Mouse (Mus musculus) embryo, embryonic 9.5 days (tissue): ENCODE data around the gene Arhgef28.

Experiments used
- DNase-seq: peaks from one replicate; pipeline ENCODE4 v3.0.0-alpha.2; 2017; ENCODE audit errors: extremely low spot score

Gene Arhgef28

GRCm38 (mm10) chr13:98015981-98016922 is 190.0 kb downstream of the Arhgef28 start:
- peak; percentile 60 for DNase-seq

- DNase-seq = no peak
Observed at GRCm38 (mm10) chr13:98014892-98015291, 191.3 kb downstream of the Arhgef28 start.

DNA sequence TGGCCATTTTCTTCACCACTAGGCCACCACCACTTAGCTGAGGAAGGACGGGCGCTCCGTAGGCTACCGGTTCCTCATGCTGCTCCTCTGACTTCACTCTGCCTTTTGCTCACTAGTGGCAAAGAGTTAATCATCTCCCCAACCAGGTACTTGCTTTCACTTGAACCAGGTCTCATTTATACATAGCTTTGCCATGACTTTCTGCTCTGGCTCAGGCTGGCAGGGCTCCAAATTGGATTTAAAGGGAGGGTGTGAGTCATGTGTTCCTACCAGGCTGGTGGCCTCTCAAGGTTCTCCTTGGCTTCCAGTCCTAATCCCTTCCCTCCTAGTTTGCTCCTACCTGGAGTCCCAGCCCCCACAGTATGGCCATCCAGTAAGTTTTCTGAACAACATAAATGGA is 192.5 kb downstream of the Arhgef28 start:
- DNase-seq = no peak

DNA sequence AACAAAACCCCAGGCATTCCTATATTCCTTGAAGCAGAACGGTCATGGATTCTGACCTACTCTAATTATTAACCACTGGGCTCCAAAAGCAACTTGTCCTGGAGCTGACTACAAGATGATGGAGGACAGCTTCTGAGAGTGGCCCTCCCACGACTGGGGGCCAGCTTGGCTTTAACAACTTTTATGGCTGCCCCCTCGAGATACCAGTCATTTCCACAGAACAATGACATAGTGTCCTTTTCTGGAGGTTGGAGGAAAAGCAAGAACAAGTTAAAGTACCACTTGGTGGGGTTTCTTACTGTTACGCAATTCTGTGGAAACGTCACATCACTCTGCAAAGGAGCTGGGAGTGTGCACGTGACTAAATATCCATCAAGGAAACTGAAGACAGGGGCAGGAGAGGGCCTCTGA is 194.3 kb downstream of the Arhgef28 start:
- DNase-seq = no peak

DNA sequence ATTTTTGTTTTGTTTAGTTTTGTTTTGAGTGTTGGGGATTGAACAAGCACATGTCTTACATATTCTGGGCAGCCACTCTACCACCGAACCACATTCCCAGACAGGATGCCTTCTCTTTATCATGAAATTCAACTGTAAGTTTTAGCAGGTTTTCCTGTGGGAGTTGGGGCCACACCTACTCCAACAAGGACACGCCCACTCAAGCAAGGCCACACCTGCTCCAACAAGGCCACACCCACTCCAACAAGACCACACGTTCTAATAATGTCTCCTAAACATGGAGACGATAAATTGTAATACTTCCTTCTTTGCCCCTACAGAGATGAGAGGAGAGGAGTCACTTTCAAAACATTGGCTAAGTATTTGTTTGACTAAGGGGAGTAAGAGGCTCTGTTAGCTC is 197.2 kb downstream of the Arhgef28 start:
- DNase-seq = no peak

DNA sequence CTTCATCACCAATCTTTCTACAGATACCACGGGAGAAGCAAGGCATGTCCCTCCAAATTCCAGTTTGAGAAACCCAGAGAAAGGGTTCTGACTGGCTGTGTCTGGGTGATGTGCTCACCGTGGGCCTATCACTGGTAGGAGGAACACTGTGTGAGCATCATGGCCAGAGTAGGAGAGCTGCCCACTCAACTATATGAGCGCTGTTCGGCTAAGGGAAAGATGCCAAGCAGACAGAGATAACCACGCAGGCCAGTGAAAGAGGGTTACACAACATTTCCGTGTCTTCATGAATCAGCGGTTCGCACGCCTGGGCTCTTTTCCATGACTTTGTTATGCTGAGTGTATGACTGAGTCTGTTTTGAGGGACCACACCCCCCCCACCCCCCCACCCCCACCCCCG is 197.7 kb downstream of the Arhgef28 start:
- DNase-seq = no peak

DNA sequence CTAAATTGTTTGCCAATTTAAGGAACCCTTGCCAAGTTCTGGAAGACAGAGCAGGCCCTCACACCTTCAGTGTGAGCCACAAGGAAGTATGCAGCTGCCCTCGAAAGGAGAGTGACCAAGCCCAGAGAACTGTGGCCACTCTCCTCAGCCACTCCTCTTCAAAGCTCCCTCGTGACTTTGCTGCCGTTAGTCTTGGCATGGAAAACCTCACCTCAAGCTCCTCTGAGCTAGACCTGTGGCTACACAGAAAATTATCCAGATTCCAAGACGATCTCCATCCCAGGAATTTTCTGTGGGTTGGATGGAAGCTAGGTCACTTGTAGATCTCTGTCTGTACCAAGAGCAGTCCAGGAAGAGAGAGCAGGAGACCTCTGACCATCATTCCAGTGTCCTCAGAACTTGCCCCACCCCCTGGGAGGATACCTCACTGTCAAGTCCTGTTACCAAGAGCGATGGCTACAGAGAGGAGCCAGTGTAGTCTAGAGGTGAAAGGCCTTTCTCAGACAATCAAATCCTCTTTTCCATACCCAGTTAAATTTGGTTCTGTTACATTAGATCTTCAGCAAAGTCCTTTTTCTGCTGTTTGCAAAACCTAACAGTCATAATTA is 200.5 kb downstream of the Arhgef28 start:
- DNase-seq = no peak

GRCm38 (mm10) chr13:98004647-98005414 is 201.4 kb downstream of the Arhgef28 start:
- no peak for DNase-seq

DNA sequence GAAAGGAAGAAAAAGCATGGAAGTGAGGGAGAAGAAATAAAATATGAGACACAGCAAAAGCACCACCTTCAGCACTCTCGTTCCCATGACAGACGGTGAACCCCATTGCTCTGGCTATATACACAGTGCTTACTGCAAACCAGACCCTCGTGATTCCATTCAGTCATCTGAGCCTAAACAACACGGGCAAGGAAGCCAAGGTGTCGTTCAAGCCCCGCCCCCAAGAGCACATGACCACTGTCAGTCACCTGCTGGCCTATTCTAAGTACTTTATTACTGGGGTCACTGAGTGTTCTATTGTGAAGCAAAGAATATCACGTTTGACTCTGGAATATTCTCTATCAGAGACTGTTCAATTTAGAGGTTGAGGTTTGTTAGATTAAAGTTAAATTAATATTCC is 202.5 kb downstream of the Arhgef28 start:
- DNase-seq = no peak

- DNase-seq = no peak
Observed at GRCm38 (mm10) chr13:98002598-98002997, 203.6 kb downstream of the Arhgef28 start.

DNA sequence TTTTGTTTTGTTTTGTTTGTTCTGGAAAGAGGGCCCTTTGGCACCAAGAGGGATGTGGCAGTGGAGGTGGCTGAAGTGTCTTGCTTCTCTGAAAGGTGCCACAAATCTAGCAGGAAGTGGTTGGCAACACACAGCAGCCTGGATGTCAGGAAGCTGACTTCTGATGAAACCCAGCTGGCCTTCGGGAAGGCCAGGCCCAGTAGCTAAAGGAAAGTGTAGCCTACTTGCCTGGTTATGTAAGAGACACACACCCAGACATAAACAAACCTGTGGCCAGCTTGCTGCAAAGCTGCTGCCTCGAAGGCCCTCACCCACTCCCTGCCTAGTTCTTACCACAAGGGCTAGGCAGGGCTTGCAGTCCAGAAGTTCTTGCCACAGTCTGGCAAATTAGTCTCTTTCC is 204.1 kb downstream of the Arhgef28 start:
- no peak for DNase-seq

DNA sequence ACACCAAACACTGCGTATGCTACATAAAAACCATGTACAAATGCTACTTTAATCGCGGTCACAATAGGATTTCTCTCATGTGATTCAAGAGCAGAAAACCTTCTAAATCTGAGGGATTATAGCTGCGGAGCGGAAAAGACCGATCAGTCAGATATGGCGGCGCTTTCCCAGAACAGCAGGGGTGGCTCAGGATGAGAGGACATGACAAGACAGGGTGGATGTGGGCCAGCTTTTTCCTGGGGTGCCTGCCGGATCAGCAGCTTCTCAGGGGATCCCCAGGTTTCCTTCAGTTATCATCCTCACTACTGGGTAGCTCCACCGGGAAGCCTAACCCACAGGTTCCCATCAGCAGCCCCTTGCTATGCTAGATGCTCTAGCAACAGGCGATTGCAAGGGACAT is 204.5 kb downstream of the Arhgef28 start:
- DNase-seq = no peak

- DNase-seq = no peak
Observed at GRCm38 (mm10) chr13:98000841-98001240, 205.4 kb downstream of the Arhgef28 start.

GRCm38 (mm10) chr13:97999130-97999529 is 207.1 kb downstream of the Arhgef28 start:
- DNase-seq = no peak

DNA sequence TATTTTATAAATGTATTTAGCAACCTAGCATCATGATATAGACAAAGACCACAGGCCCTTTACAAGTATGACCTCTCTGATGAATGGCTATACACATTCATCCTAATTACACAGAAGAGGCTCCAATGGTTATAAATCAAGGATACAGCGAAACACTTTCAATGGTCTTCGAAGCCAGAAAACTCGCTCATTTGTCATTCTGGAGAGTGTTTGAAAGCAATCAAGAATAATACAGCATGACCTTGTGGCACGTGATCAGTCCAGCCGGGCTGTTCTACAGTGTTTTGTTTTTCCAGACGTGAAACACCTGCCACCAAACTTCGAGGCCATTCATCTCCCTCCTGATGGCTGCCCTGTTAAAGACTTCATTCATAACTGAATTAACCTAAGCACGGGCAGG is 207.7 kb downstream of the Arhgef28 start:
- DNase-seq = no peak

DNA sequence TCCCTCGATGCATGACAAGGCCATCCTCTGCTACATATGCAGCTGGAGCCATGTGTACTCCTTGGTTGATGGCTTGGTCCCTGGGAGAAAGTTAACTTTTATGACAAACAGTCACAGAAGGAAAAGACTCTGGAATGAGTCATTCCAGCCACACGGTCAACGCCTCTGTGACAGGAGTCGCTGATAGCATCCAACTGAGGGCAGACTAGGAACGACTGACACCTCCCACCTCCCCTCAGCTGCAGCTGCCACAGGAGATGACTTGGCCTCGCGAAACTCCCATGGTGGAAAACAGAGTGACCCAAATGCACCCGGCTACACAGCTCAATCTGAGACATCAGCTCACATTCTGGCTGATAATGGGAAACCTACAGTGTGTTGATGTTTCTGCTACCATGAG is 215.3 kb downstream of the Arhgef28 start:
- DNase-seq = no peak

- no peak for DNase-seq
Observed at GRCm38 (mm10) chr13:97988796-97989195, 217.4 kb downstream of the Arhgef28 start.

DNA sequence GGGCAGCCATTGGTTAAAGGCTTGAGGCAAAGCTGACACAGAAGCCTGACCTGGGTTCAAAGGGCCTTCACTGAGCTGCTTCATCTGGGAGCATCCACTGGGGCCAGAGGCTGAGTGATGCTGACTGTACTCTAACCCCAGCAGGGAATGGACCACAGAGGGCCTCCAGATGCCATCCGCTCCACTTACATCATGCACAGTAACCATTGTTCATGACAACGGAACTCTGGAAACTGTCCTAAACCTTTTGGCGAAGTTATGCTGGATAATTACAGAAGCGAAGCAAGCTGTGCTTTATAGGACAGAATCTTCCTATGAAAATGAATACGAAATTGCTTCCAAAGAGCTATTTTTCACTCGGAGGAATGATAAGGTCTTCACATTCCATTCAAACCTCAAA is 219.5 kb downstream of the Arhgef28 start:
- DNase-seq = no peak

GRCm38 (mm10) chr13:97977104-97977503 is 229.1 kb downstream of the Arhgef28 start:
- DNase-seq = no peak

DNA sequence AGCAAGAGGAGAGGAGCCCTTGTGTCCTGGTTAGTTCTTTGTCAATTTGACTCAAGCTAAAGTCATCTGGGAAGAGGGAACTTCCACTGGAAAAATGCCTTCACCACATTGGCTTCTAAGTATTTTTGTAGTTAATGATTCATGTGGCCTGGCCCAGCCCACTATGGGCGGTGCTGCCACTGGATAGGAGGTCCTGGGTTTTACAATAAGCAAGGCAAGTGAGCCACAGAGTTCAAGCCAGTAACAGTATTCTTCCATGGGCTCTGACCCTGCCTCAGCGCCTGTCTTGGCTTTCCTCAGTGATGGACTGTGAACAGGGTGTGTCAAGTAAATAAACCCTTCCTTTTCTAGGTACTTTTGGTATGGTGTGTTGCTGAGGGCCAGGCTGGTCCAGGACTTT is 229.6 kb downstream of the Arhgef28 start:
- no peak for DNase-seq

- no peak for DNase-seq
Observed at GRCm38 (mm10) chr13:97974532-97975194, 231.6 kb downstream of the Arhgef28 start.

DNA sequence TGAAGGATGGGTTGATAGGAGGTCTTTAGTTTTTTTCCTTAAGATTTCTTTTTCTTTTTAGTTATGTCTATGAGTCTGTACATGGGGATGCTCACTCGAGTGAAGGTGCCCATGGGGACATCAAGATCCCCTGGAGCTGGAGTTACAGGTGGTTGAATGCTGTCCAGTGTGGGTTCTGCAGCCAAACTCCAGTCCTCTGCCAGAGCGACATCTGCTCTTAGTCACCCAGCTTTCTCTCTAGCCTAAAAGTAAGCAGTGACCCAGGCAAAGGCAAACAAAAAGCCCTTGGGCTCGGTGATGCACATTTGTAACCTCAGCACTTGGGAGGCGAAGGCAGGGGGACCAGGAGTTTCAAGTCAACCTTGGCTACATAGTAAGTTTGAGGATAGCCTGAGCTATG is 232.3 kb downstream of the Arhgef28 start:
- no peak for DNase-seq
